Mouse (Mus musculus) lung, adult 2 months (tissue): Measurements from ENCODE around the gene Aig1.

Experiments used
- CTCF ChIP-seq: fragments of 200-500 bp; IDR thresholded peaks from 2 replicates; pipeline ENCODE4 v1.5.1; 2011; ENCODE audit warnings: mild to moderate bottlenecking, low read length, control low read depth; ENCODE audit not compliant: insufficient read depth
- POLR2A ChIP-seq: fragments of 200-500 bp; IDR thresholded peaks from 2 replicates; pipeline ENCODE4 v1.6.1; 2011; ENCODE audit warnings: low read depth, mild to moderate bottlenecking, control low read depth, low read length, borderline replicate concordance; ENCODE audit errors: extremely low read depth

DNA sequence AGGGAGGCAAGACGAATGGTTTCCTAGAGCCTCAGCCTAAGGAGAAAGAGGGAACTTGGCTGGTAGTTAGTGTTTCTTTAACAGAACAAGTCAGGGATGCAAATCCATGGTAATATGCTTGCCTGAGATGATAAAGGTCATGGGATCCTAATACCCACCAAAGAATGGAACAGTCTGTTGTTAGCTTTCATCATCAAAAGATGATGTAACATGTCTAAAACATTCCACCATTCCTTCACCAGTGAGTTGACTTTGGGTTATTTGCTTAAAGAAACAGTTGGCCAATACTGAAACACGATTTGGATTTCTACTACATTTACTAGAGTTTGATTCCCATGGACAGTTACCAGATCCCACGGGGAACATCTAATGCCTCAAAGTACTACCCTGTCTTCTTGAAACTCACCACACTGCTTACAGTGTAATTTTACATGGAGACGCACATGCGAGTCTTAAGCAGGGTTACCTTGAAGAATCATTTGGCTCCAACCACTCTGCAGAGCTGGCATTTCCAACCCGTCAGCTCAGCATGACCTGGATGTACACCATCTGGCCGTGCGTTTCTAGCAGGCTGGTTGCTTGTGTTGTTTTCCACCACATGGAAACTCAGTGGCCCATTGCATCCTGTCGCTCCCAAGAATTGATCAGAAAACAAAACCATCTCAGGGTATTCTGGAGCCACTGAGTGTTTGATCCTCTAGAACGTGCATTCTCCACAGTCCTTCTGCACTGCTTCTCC lies 32.9 kb downstream of the Aig1 start:
- TF ChIP-seq CTCF (no peak), POLR2A (no peak)
